Mouse (Mus musculus) neural tube, embryonic 12.5 days (tissue): Measurements from ENCODE around the gene Mettl7a1. TPM values are rescaled to one million over a fixed set of nuclear protein-coding genes. Genes with fewer than 3 reads are reported as not detected.
"Not testable (repeated sequence)": the region's sequence is repeated elsewhere in the genome, so short reads cannot be mapped to it uniquely, and the experiment has no call there.

ENCODE experiments used
- ATAC-seq: fragments of 200-750 bp; cut with Nextera tagmentation; 2 replicates; pipeline ENCODE4 v1.8.0; 2017; ENCODE audit warnings: low read depth, mild to moderate bottlenecking, moderate TSS enrichment, moderate library complexity; ENCODE audit not compliant: low FRiP score
- H3K27ac ChIP-seq: fragments of 300-500 bp; sonication (generic); 2 replicates; pipeline ENCODE4 v1.5.1; 2016
- H3K27me3 ChIP-seq: fragments of 300-500 bp; sonication (generic); replicated peaks from 2 replicates; pipeline ENCODE4 v1.6.1; 2016; ENCODE audit warnings: mild to moderate bottlenecking
- H3K36me3 ChIP-seq: fragments of 300-500 bp; sonication (generic); 2 replicates; pipeline ENCODE4 v1.6.1; 2016; ENCODE audit warnings: mild to moderate bottlenecking
- H3K4me1 ChIP-seq: fragments of 300-500 bp; sonication (generic); 2 replicates; pipeline ENCODE4 v1.6.1; 2016
- H3K4me2 ChIP-seq: fragments of 300-500 bp; sonication (generic); replicated peaks from 2 replicates; pipeline ENCODE4 v1.6.1; 2016; ENCODE audit warnings: mild to moderate bottlenecking
- H3K4me3 ChIP-seq: fragments of 300-500 bp; sonication (generic); 2 replicates; pipeline ENCODE4 v1.5.1; 2016
- H3K9ac ChIP-seq: fragments of 300-500 bp; sonication (generic); 2 replicates; pipeline ENCODE4 v1.6.1; 2016; ENCODE audit warnings: mild to moderate bottlenecking
- H3K9me3 ChIP-seq: fragments of 300-500 bp; sonication (generic); 2 replicates; pipeline ENCODE4 v1.6.1; 2016; ENCODE audit warnings: mild to moderate bottlenecking
- WGBS: fragments of 180-500 bp; shearing (Covaris S2); methylation state at CpG from one replicate; pipeline ENCODE4 v1.1.7; 2016; 5-methylcytosine and 5-hydroxymethylcytosine counted together
- polyA plus RNA-seq: library from polyadenylated mRNA; unstranded; fragments of >200 nt; fragmentation: Nextera tagmentation; extraction: Ambion mirVana; gene quantifications from 2 replicates; pipeline ENCODE4 v1.2.1, GENCODE M21; 2016

Mettl7a1 gene
- polyA plus RNA-seq, 1 experiment from 2014 or later: 3.8 TPM

DNA sequence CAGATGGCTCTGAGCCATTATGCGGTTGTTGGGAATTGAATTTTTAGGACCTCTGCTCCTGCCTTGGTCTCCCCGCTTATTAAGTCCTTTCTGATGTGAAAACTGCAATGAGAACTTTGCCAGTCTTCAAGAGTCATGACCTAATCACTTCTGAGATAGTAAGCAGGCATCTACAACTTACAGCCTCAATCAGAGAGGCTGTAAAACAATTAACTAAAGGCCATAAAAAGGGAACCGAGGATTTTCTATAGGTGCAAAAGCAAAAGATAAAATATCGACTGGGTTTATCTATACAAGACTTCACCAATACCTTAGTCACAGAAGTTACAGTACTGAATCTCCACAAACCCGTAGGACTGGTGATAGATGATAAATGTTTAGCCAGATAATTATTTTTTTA lies 51.9 kb downstream of the Mettl7a1 start:
- Histone ChIP-seq H3K36me3 (no peaks in the 10 kb centered on the region), H3K4me3 (no peak overlapping the region), H3K4me2 (no peak overlapping the region), H3K27me3 (no peaks in the 10 kb centered on the region), H3K27ac (no peak overlapping the region), H3K9me3 (no peaks in the 10 kb centered on the region), H3K4me1 (no peaks in the 10 kb centered on the region), H3K9ac (no peak overlapping the region)
- 57% methylated on average over 5 of the region's 5 CpGs for WGBS
- no peak for ATAC-seq

DNA sequence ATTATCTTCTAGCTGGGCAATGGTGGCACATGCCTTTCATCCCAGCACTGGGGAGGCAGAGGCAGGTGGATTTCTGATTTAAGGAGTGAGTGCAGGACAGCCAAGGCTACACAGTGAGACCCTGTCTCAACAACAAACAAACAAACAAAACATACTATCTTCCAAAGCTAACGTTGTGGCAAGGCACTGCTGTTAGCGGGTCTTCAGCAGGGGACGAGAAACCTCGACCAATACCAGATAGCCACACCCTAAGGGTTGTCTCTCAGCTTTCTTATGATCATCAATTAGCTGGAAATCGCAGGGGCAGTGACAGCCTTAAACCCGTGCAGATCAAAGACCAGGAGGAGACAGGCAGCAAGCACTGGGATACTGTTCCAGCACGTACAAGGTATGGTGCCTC lies 60.3 kb downstream of the Mettl7a1 start, which contains the start of gene Higd1c:
TSS of gene Higd1c (plus strand) at position 301 of the 400 bp plus-strand sequence.
- H3K4me2 ChIP-seq: no peak within 1 kb of the TSS
- H3K4me3 ChIP-seq: no peak within 1 kb of the TSS
- H3K27ac ChIP-seq: no peak within 1 kb of the TSS
- WGBS: 74% methylated on average over 7 of the region's 7 CpGs
- no peak within 1 kb of the TSS for H3K9ac ChIP-seq
- no peaks in the 10 kb centered on the region for H3K27me3 ChIP-seq
- no peaks in the 10 kb centered on the region for H3K4me1 ChIP-seq
- no peaks in the 10 kb centered on the region for H3K36me3 ChIP-seq
- no peaks in the 10 kb centered on the region; the same call in 1 of the 2 replicates for H3K9me3 ChIP-seq
- no peak for ATAC-seq

DNA sequence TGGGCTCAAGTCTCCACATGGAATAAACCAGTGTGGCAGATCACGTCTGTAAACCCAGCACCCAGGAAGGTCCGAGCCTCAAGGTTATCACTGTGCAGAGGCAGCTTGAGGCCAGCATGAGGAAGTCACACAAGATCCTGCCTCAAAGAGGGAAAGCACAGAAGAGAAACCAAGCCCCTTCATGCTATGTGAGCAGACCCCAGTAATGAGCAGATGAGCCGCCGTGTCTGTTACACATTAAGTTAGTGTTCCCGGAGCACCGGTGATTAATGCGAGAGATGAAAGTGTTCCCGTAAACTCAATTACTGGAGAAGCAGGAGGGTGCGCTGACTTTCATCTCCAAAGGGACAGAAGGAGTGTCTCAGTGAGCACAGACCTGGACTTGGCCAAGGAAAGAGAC lies 62.0 kb downstream of the Mettl7a1 start:
- H3K4me1 ChIP-seq: not testable (repeated sequence)

DNA sequence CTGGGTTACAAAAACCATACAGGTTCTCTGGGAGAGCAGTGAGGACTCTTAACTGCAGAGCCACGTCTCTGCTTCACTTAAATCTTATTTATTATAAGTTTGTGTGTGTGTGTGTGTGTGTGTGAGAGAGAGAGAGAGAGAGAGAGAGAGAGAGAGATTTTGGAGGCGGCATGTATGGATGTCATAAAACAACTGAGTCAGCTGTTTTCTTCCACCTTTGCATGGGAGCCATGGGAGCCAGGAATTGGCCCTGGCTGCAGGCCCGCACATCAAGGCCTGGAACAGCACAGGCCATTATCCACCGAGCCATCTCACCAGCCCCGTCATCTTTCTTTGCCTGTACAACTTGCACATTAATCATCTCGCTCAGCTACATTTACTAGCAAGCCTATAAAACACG lies 63.2 kb downstream of the Mettl7a1 start:
- 72% methylated on average over 7 of the region's 7 CpGs for WGBS
- Histone ChIP-seq H3K27ac (no peak overlapping the region), H3K9me3 (no peaks in the 10 kb centered on the region; the same call in 1 of the 2 replicates), H3K9ac (no peak overlapping the region), H3K36me3 (no peaks in the 10 kb centered on the region), H3K4me1 (no peaks in the 10 kb centered on the region), H3K4me2 (no peak overlapping the region), H3K4me3 (no peak overlapping the region), H3K27me3 (no peaks in the 10 kb centered on the region)
- ATAC-seq: no peak

More for the DNA sequence above, 62.0 kb downstream of the Mettl7a1 start:
- not testable (repeated sequence) for ATAC-seq, H3K4me3 ChIP-seq, H3K27me3 ChIP-seq, H3K9me3 ChIP-seq, H3K9ac ChIP-seq, H3K27ac ChIP-seq, H3K36me3 ChIP-seq, H3K4me2 ChIP-seq
- 51% methylated on average over 9 of the region's 9 CpGs for WGBS

DNA sequence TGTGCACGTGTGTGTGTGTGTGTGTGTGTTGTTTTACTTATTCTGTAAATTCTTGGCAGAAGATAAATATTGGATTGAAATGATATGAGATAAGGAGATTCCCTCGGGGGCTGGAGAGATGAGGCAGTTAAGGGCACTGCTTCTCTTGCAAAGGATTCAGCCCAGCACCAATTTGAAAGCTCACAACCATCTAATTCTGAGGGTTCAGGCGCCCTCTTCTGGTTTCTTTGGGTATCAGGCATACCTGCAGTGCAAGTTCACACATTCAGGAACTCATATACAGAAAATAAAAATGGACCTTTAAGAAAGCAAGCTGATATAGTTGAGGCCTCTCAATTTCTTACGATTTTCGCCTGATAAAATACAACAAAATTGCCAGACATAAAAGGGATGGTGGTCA lies 71.1 kb downstream of the Mettl7a1 start:
- Histone ChIP-seq H3K4me2 (no peak overlapping the region), H3K27me3 (no peaks in the 10 kb centered on the region), H3K9ac (no peak overlapping the region), H3K4me3 (no peak overlapping the region), H3K27ac (no peak overlapping the region), H3K4me1 (no peaks in the 10 kb centered on the region), H3K36me3 (no peaks in the 10 kb centered on the region), H3K9me3 (no peaks in the 10 kb centered on the region)
- 42% methylated on average over 5 of the region's 5 CpGs for WGBS
- no peak for ATAC-seq

DNA sequence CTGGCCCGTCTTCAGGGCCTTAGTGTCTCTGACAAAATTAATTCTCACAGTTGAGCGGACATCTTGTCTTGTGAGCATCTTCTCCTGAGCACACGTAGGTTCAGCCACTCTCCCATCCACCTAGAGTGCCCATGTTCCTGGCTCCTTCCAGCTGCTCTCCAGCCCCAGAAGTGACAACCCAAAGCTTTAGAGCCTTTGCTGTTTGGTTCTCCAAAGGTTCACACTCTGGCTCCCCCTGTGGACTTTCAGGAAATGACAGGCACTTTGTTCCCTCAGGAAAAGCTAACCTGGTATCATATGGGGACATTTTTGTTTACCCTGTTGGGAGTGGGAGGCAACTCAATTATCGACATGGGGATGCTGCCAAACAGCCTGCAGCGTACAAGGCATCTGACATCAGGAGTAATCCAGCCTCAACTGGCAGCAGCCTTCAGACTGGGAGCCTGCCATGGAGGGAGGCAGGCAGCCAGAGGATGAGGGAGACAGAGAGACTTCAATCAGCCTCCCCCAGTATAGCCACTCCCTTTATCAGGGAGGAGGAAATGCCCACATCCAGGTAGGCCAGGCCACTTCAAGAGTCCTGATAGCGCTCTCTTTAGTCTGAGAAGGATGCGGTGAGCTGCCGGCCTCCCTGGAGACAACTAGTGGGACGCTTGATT lies 74.0 kb downstream of the Mettl7a1 start:
- H3K36me3 ChIP-seq, H3K9ac ChIP-seq, H3K4me3 ChIP-seq, H3K9me3 ChIP-seq, H3K4me1 ChIP-seq, H3K27me3 ChIP-seq, H3K4me2 ChIP-seq, H3K27ac ChIP-seq, ATAC-seq: not testable (repeated sequence)
- WGBS: 42% methylated on average over 4 of the region's 9 CpGs

Other genes starting within 250 kb of the Mettl7a1 start
- 26.0 and 27.0 TPM in 2 replicates for gene Atf1, start 76.3 kb upstream of the Mettl7a1 start, polyA plus RNA-seq
- gene Tmprss12, start 23.3 kb upstream of the Mettl7a1 start, polyA plus RNA-seq: not detected in 2 replicates
- 0.32 TPM in 2 replicates for gene Mettl7a3, start 30.8 kb downstream of the Mettl7a1 start, polyA plus RNA-seq
- 0.97 and 1.1 TPM in 2 replicates for gene Methig1, start 49.0 kb downstream of the Mettl7a1 start, polyA plus RNA-seq
- gene Mettl7a2, start 49.1 kb downstream of the Mettl7a1 start, polyA plus RNA-seq: 0.14 TPM in 1 of 2 replicates, not detected in the other
- gene Higd1c, start 60.4 kb downstream of the Mettl7a1 start, polyA plus RNA-seq: 0.66 and 0.75 TPM in 2 replicates
- gene Gm5475, start 118.0 kb downstream of the Mettl7a1 start, polyA plus RNA-seq: 0.13 and 0.18 TPM in 2 replicates
- 23.9 and 27.1 TPM in 2 replicates for gene Slc11a2, start 120.9 kb downstream of the Mettl7a1 start, polyA plus RNA-seq
- 48.5 and 50.6 TPM in 2 replicates for gene Letmd1, start 164.9 kb downstream of the Mettl7a1 start, polyA plus RNA-seq
- gene Csrnp2, start 191.3 kb downstream of the Mettl7a1 start, polyA plus RNA-seq: 42.6 and 43.1 TPM in 2 replicates
- 40.0 and 41.0 TPM in 2 replicates for gene Tfcp2, start 247.9 kb downstream of the Mettl7a1 start, polyA plus RNA-seq